Mouse (Mus musculus): Measurements from ENCODE around the gene Wdr53.

- TF ChIP-seq POLR2A (IDR thresholded peaks at IDR 0.05; ENCODE audit: control insufficient read depth in 1 of 2, insufficient read depth in 1 of 2, low read depth in 1 of 2, low read length in 2 of 2, poor library complexity in 1 of 2) (no peak), USF2 (IDR thresholded peaks at IDR 0.05; ENCODE audit: borderline replicate concordance in 1 of 2, insufficient read depth in 1 of 2, low read depth in 1 of 2, low read length in 2 of 2) (no peak), CTCF (IDR thresholded peaks at IDR 0.05 in 2 of 3, conservative IDR thresholded peaks at IDR 0.05 in 1 of 3; ENCODE audit: control insufficient read depth in 1 of 3, insufficient read depth in 1 of 3, low read depth in 2 of 3, low read length in 3 of 3, poor library complexity in 1 of 3, severe bottlenecking in 1 of 3) (no peak), CHD1 (IDR thresholded peaks at IDR 0.05; ENCODE audit: low read depth, low read length) (no peak)
Measured at GRCm38 (mm10) chr16:32239428-32240312, 7.4 kb upstream of the Wdr53 start.

Measured in MEL (cell line).